Mouse (Mus musculus) urinary bladder, adult 18-20 months (tissue): ENCODE measurements around the gene Hyal3.
A peak's percentile ranks its signal among the peaks of the same experiment; 100 is the strongest.
"Not testable (repeated sequence)": the region's sequence is repeated elsewhere in the genome, so short reads cannot be mapped to it uniquely, and the experiment has no call there.

Experiments used
- DNase-seq, 2 experiments: peaks; one replicate each; pipeline ENCODE4 v3.0.0; 2022; ENCODE audit warnings: low spot score in 2 of 2, mixed read lengths in 2 of 2

The Hyal3 gene

DNA sequence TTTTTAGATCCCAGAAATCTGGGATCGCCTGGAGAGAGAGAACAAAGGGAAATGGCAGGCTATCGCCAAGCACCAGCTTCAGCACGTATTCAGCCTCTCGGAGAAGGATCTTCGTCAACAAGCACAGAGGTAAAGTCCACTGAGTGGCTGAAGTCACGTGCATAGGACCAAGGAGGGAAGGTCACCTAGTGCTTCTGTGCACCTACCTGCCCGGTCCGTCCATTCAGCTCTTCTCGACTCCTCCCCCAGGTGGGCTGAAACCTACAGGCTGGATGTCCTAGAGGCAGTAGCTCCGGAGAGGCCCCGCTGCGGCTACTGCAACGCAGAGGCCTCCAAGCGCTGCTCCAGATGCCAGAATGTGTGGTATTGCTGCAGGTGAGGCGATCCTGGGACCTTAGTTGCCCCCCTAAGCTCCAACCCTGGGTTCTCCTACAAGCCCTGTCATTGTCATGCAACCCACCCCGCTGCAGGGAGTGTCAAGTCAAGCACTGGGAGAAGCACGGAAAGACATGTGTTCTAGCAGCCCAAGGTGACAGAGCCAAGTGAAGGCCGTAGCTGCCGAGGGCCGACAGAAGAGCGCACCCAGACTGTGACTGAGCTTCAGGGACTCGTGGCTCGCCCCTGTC, 30.0 kb upstream of the Hyal3 start:
- no peak for DNase-seq

DNA sequence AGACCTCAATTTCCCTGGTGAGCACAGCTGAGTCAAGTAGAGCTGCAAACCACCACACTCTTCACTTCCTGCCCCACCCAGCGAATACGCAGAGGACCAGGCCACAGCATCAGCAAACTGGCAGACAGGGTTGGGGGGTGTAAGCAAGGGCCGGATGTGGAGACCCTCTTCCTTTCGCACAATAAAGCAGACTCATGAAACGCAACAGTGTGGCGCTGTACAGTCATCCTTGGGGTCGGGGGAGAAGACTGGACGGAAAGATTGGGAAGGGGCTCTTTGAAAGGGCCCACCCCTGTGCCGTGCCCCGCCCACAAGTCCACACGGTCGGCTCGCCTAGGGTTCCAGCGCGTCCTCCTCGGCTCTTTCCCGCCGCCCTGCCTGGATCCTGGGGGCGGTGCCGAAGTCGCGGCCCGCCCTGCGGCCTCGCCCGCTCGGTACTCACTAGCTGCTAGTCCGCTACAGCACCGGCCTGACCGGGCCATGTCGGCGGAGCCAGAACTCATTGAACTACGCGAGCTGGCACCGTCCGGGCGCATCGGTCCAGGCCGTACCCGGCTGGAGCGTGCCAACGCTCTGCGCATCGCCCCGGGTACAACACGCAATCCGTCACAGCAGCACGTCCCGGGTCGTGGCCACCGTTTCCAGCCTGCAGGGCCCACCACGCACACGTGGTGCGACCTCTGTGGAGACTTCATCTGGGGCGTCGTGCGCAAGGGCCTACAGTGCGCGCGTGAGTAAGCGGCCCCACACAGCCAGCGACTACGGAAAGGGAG, 29.3 kb upstream of the Hyal3 start, which contains the start of gene Rassf1:
Gene Rassf1 (plus strand): TSS at position 439 of the 773 bp plus-strand sequence.
- peak; percentile 60 to 67 for DNase-seq

DNA sequence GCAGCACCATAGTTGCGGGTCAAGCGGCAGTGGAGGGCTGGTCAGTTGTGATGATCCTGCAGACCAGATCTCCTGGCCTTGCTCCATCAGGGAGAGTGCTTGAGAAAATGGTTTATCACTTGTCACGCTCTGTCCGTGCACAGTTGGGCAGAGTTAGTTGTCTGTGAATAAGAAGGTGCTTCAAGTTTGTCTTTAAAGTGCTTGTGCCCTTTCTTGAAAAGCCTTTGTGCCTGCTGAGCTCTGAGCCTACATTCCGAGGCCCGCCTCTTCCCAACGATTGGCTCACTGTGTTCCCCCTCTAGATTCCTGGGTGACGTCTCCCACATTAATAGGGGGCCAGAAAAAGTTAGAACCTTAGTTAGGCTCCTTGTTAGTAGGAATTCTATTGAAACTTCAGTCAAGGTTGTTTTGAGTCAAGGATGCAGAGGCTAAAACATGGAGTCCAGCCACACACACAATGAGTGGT, 28.7 kb upstream of the Hyal3 start:
- DNase-seq = no peak

DNA sequence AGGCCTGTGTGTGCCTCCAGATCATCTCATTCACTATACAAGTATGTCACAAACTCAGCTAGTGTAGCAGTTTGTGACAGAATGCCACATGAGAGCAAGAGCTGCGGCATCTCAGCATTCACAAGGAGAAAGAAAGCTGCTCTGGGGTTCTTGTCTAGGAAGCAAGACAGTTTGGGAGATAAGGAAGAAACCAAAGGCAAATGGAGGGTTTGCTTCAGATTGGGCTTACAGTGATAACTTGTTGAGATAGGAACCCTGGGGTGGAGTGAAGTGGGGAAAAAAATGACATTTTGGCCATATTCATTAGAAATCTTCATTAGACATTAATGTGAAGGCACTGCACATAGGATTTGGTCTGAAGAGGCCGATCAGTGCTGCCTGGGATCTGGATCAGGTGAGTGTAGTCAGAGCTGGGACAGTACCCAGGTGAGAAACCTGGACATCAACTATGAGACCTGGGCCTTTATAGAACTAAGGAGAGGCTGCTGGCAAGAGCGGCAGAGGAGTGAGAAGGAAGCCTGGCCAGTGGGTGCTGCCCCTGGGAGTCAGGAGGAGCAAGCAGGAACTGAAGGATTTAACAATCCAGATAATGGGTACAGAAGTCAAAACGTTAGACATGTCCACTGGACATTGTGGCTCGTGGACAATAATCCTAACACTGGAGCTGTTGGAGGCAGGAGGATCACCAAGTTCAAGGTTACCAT, 27.8 kb upstream of the Hyal3 start:
- no peak for DNase-seq

DNA sequence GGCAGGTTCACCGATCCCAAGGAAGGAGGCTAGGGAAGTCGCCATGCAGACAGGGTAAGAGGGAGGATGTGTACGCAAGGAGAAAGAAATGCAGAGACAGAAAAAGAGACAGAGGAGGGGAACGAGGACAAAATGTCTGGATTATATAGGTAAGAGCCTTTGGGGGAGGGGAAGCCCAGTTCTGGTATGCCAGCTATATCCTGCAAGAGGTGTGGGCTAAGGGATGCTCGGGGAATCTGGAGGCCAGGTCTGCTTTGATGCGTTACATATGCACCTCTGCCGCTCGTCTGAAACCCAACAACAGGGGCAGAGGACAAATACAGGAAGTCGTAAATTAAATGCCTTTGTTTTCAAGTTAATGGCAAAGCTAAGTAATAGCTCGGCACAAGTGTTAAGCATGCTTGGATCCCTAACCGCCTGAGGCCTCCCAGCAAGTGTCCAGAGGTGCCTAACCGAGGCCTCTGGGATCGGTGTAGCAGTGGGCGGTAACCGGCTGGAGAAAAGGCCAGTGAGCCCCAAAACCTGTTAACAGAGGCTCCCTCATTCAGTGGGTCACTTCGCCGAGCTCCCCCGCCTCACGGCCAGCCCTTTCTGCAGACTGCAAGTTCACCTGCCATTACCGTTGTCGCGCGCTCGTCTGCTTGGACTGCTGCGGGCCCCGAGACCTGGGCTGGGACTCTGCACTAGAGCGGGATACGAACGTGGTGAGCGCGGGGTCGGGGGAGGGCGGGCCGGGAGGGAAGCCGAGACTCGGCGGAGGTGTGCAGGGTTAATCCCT, 26.9 kb upstream of the Hyal3 start:
- DNase-seq = no peak

DNA sequence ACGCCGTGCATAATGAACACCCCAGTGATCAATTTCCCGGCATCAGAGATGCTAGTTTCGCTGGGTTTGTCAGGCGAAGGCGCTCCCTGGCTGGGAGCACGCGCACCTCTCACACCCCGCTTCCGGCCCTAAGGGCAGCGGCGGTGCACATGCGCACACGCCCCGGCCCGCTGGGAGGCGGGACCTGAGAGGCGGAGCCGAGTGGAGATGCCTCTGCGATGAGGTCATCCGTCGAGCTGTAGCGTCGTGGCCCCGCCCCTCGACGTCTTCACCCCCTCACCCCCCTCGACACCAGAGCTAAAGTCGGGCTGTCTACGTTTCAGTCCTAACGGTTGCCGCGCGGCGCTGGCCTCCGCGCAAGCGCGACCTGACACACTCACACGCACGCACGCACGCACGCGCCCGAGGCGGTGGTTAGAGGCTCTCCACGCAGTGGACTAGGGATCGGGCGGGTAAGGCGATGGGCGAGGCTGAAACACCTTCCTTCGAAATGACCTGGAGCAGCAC, 26.2 kb upstream of the Hyal3 start:
- peak; percentile 87 to 91 for DNase-seq

DNA sequence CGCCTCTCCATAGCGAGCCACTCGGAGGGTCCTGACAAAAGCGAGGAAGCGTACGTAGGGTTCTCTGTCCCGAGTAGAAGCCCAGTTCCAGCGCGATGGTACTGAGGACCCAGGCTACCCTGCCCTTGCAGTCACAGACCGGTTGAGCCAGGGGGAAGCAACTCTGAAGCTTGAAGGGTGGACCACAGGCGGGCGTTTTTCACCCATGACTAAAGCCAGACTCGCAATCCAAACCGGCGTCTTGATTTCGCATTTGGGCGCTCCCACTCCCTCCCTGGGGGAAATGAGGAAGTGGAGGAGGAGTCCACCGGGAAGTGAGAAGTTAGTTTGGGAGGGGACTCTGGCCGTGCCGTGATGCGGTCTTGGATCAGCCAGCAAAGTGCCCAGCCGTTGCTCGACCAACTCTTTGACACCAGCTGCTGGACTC, 25.6 kb upstream of the Hyal3 start:
- peak in 1 of 2 experiments; percentile 59 for DNase-seq

DNA sequence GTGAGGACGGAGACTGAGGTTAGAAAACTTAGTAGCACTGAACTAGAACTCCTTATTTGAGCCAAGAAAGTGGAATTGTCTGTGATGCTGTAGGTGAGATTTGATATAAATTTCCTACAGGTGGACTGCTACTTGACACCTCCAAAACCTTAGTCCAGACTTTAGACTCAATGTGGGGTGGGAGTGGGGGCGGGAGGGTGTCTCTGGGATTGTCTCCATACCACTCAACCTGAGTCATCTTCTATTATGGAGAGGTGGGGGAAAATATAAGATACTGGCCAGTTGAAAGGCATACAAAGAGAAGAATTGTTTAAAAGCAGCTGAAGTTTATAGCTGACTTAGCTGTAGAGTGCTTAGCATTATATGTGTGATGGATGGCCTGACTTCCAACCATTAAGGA, 24.9 kb upstream of the Hyal3 start:
- DNase-seq = no peak

DNA sequence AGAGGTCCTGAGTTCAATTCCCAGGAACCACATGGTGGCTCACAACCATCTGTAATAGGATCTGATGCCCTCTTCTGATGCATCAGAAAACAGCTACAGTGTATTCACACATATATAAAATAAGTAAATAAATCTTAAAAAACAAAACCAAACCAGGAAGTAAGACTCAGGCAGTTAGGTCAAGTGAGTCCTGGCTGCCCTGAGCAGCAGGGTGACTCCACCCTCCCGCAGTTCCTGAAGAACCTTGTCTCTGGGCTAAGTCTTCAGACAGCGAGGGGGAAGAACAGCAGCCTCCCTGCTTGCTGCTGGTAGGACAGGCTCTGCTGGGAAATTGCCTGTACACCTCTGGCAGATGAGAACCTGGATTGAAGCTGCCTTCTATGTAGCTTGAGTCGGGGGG, 24.3 kb upstream of the Hyal3 start:
- no peak for DNase-seq

DNA sequence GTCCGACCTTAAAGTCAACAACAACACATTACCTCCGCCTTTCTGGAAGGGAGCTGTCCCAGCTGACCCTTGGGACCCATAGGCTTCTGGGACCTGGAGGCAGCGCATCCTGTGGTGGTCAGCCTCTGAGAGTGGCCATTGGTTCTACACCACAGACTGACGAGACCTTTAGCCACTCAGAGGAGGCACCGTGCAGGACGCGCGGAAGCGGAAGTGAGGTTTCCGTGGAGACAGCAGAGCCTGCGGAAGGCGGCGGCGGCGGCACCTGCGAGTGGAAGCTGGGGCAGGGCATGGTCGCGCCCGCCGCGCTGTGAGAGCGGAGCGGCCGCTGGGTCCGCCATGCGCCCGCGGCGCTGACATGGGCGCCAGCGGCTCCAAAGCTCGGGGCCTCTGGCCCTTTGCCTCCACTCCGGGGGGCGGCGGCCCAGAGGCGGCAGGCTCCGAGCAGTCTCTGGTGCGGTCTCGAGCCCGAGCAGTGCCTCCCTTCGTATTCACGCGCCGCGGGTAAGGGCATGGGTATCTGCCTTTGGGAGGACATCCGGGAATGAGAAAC, 17.5 kb upstream of the Hyal3 start, which contains the start of gene Tusc2:
Gene Tusc2 (plus strand): TSS at position 227 of the 553 bp plus-strand sequence.
- DNase-seq = peak; percentile 91 to 93

DNA sequence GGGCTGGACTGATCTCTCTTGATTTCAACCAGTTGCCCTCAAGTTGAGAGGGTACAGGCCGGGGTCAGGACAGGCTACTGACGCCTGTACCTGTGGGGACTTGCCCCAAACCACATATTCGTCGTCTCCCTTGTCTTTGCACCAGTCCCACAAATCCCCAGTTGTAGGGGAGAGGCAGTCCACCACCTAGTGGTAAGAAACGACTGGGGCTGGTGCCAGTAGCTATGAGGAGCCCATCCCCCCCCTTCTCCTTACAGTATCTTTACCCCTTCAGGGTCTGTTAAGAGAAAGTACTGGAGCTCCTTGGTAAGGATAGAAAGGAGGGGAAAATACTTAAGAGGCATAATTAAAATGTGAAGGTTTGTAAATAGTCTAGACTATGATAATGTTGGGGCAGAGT, 15.1 kb upstream of the Hyal3 start:
- not testable (repeated sequence) for DNase-seq

DNA sequence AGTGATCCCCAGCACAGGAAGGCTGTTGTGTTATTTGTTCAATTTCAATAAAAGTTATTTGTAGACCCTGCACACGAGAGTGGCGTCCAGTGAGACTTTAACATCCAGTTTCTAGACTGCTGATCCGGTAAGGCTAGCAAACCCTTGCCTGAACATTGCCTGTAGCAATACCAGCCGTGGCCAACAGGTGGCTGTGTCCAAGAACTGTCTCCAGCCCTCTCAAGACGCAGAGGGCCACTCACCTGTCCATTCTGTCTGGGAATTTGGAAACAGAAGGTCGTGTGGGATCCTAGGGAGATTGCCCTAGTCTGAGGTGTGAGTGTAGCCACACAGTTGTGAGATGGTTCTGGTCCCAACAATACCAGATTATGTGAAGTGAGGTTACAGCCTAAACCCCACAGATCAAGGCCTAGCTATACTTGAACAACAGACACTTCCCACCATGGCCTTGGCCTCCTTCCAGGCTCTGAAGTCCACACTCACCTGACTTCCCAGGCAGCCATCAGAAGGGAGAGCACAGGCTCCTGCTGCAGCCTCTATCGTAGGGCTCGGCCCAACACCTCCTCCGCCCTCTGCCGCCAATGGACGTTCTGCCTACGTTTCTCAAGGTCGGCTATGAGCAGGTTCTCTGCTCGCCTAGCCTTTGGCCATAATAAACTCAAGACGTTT, 14.4 kb upstream of the Hyal3 start:
- peak in 1 of 2 experiments; percentile 78 for DNase-seq

DNA sequence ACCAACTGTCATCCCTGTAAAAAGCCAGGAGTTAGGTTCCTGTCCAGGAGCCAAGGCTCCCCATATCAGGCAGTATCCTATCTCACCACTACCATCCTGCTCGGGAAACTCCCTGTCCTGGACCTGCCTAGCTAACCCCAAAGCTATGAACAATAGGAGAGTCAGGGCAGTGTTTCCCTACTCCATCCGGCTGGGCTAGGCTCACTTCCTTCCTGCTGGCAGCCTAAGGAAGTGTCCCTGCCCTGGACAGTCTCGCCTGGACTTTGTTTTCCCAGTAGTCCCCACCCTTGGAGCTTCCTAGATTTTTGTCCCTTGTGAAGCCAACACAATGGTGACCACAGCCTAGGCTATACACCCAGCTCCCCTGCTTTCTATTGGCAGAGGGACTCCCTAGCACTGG, 13.8 kb upstream of the Hyal3 start:
- no peak for DNase-seq

DNA sequence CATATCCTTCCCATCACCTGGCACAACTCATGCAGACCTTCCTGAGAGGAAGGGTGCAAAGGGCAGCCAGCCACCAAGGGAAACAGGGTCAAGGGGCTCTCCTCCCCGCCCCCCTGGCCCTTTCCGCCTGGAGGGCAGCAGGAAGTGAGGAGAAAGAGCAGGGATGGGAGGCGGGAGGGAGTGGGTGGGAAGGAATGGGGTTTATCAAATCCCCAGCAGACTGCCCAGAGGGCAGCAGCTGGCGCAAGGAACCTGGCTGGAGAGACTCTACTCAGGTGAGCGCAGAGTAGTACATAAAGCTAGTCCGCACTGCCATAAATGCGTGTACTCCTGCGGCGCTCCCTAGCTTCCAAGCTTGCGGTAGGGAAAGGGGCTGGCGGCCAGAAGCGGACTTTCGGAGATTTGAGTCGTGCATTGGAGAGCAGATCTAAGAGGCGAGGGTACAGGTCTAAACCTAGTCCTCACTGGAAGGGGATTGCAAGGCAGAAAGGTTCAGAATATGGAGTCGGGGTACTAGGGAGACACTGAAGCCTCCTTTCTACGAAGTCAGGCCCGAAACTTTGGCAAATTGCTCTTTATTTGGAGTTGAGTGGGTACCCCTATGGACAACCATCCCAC, 12.8 kb upstream of the Hyal3 start, which contains the start of gene Hyal2:
Gene Hyal2 (plus strand): TSS at position 244 of the 618 bp plus-strand sequence.
- no peak for DNase-seq

DNA sequence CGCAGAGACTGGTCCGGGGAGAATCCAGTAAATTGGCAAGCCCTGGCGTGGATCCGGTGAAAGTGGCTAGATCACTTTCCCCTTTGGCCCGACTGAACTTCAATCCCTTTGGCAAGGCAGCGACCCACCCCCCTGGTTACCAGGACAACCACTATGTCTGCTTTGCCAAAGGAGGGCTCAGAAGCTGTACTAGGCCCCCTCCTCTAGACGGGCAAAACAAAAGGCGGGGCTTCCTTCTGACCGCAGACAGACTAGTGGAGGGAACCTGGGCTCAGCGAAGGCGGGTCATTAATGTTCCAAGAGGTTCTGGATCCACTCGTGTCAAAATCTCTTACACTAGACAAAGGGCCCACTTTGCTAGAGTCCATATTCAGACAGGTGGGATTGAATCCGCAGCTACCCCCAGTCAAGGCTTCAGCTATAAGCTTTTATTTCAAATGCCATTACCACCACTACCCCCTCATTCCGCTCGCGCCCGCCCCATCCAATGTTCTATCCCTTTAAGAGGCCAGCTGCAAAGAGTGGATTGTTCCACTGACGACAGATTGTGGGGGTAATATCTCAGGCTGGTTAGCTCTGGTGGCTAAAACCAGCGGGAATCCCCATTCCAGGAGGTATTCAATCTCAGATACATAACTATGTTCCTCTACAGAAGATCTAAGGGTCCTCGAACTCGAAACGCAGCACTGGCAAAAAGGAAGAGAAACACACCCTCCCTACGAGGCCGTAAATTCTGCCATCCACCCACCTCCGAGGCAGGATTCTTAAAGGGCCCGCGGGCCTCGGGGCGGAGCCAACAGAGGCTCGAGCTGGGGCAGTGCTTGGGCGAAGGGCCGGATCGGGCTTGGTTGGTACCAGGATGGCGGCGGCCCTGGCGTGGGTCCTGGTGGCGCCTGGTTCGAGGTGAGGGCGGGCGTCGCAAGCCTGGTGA, 12.0 kb upstream of the Hyal3 start:
- DNase-seq = peak; percentile 79 to 83

DNA sequence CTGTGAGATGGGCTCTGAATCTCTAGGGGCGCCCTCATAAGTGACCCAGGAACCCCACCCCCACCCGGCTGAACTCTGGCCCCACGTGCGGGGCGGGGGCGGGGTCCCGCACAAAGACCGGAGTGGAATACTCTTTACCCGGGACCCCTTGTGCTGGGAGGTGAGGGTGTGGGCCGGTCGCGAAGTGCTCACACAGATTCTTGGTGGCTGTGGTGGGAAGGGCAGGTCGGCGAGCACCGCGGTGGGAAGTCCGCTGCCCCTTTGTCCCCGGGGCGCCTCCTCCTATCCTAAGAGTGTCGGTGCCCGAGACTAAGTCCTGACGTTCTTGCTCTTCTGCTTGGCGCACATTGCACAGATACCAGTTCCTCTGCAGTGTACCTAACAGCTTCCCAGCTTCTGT, 11.3 kb upstream of the Hyal3 start:
- no peak for DNase-seq

DNA sequence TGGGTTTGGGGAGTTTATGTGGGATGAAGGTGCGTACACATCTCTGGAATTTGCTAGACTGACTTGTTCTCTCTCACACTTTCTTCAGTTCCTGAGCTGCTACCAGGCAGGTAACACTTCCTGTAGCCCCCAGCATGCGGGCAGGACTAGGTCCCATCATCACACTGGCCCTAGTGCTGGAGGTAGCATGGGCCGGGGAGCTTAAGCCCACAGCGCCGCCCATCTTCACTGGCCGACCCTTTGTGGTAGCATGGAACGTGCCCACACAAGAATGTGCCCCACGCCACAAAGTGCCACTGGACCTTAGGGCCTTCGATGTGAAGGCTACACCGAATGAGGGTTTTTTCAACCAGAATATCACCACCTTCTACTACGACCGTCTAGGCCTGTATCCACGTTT, 10.6 kb upstream of the Hyal3 start:
- peak in 1 of 2 experiments; percentile 33 for DNase-seq

DNA sequence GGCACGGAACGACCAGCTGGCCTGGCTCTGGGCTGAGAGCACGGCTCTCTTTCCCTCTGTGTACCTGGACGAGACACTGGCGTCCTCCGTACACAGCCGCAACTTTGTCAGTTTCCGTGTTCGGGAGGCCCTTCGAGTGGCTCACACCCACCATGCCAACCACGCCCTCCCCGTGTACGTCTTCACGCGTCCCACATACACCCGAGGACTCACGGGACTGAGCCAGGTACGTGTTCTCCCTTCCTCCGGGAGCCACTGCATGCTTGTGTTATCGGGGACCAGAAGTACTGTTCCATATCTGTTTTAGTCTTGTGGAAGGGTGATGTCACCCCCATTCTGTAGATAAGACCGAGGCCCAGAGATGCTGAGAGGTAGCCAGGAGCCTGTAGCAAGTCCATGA, 9.8 kb upstream of the Hyal3 start:
- DNase-seq = peak in 1 of 2 experiments; percentile 41
